Mouse (Mus musculus) kidney, postnatal 14 days (tissue): ENCODE results near the gene Cradd.
A peak's percentile ranks its signal among the peaks of the same experiment; 100 is the strongest.

Experiments
- DNase-seq: peaks from one replicate; pipeline ENCODE4 v3.0.0; 2022; ENCODE audit warnings: mixed read lengths

Cradd gene

GRCm38 (mm10) chr10:95151012-95151768 is 172.7 kb downstream of the Cradd start:
- DNase-seq = no peak

DNA sequence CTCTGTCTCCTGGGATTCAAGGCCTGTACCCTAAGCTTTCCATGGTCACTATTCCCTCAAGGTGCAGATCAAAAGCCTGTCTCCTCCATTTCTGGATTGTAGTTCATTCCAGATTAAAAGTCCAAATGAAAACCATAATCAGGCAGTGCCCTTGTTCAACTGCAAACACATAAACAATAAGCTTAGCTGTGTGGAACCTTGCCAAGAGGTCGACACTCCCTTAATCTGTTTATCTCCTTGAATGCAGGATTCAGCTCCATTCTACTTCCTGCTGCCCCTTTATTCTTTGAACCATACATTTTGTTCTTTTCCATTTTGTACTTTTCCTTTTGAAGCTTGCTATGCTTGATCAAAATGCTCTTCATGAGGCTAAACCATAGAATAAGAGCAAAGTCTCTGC is 174.3 kb downstream of the Cradd start:
- DNase-seq = no peak

DNA sequence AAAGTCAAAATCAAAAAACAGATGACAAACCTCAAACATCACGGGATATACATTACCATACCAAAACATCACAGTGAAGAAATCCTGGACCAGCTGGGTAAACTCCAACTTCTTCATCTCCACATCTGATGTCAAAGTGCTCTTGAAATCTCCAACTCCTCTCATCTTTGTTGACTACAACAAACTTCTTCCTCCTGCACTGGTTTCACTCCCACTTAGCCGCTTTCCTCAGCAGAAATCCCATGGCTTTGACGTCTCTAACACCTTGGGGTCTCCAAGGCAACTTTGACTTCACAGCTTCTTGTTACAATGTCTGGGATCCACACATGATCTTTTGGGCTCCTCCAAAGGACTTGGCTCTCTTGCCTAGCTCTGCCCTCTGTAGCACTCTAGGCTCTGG is 175.3 kb downstream of the Cradd start:
- DNase-seq = no peak

DNA sequence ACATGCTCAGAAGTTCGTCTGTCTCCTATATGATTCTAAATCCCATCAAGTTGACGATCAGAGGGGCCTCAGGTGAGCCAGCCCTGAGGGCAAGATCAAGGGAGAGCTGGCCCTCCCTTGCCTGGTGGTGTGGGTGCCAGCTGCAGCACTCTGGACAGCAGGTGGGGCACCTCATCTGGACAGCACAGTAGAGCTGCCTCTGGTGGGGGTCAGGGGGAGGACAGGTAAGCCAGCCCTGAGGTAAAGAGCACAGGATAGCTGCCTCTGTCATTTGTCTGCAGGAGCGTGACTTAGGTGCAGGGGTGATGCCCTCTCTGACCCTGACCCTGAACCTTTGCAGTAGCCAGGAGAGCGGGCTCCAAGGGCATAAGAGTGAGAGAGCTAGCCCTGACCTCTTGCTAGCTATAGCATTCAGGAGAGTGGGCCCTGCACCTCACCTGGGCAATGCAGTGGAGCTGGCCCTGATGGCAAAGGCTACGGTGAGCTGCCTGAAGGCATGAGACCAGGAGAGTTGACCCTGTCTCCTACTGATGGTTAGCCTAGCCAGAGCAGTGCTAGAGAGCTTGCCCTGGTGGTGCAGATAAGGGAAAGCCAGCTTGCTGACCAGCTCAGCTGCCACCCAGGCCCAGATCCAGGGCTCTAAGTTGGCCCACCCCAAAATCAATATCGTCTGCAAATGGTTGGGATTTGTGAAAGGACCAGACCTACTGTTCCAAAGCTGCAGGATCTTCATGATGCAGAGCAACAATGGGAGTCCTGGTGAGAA is 176.6 kb downstream of the Cradd start:
- DNase-seq = no peak

DNA sequence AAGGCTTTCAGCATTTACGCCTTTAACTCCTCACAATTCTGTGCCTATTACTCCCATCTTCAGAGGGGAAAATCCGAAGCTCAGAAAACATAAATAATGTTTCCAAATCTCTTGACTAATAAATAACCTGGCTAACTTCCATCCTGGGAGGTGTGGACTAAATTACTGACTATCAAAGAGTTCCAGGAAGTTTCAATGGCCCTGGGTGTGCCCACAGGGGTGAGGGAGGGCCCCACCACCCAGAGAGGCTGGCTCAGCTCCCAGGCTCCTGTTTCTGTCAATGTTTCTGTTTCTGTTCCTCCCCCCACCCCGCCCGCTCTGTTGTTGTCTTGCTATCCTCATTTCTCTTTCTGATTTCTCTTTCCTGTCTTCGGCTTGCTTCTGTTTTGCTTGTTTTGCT is 177.4 kb downstream of the Cradd start:
- peak; percentile 70 for DNase-seq

GRCm38 (mm10) chr10:95145204-95145926 is 178.6 kb downstream of the Cradd start:
- DNase-seq = peak; percentile 66

GRCm38 (mm10) chr10:95144414-95145130 is 179.4 kb downstream of the Cradd start:
- DNase-seq = no peak

DNA sequence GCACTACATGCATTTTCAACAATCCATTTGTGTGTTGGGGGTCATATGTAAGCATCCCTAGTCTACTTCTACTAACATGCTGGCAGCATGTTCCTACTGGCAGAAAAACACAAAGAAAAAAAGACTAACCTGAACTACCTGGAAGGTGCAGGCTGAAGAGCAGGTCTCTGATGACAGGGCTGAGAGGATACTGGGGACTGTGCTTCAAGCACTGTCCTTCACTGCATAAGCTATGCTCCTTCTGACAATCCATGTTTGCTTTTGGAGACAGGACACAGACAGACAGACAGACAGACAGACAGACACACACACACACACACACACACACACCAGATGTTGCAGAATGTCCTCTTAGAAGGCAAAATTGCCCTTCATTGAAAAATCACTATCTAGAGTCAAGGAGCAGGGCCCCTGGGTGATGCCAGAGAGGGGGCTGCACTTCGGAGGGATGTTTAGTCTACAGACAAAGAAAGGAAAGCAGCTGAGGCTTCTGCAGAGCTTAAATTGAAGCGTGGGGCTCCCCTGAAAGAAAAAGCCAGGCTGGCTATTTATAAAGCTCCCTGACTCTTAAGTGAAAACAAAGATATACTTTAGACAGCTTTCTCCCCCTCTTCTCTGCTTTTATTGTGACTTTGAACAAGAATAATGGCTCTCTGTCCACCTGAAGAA is 180.4 kb downstream of the Cradd start:
- no peak for DNase-seq

GRCm38 (mm10) chr10:95142844-95143435 is 181.0 kb downstream of the Cradd start:
- peak; percentile 89 for DNase-seq

DNA sequence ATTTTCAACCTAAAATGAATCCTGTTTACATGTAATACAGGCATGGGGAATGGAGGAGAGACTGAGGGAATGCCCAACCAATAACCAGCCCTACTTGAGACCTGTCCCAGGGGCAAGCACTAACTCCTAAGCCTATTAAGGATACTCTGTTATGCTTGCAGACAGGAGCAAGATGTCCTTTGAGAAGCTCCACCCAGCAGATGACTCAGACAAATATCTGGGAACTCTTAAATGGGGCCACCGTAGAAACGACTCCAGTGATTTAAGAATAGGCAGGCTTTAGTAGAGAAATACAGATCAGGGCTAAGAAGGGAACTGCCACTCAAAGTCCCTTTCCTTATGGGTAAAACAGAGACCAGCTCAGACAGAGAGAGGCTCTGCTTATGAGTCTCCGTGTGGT is 182.9 kb downstream of the Cradd start:
- no peak for DNase-seq

GRCm38 (mm10) chr10:95140191-95140590 is 183.7 kb downstream of the Cradd start:
- no peak for DNase-seq

DNA sequence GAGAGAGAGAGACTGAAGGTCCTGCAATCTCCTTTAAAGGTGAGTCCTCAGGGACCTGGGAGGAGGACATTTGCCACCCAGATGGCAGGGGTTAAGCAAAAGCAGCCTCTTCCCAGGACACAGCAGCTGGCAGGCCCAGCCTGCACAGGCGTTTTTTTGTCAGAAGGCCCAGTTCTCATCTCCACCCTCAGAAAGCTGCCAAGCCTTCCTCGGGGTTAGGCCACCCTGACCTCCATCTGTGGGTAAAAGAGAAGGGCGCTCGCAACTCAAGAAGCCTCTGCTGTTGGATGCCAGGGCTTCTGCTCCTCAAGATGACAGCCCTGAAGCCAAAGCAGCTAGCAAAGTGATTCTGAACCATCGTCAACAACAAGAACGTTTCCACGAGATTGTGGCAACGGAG is 184.3 kb downstream of the Cradd start:
- no peak for DNase-seq

DNA sequence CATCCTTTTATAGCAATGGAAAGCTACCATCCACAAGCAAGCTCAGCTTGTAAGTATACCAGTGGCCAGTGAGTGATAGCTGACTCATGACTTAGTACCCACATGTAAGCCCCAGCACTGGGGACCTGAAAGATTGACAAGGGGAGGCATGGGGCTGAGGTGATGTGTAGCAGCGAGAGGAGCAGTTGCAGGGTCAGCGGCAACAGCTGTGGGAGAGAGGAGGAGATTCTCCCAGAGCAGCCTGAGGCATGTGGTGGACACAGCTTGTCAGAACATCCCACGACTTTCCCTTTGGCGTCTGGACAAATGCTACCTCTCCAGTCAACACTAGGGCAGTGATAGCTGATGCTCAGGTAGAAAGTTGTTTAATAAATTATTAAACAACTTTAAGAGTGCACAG is 190.9 kb downstream of the Cradd start:
- no peak for DNase-seq
